Mouse (Mus musculus) stomach, postnatal 0 days (tissue): ENCODE data around the gene Apbb2. TPM values are rescaled to one million over a fixed set of nuclear protein-coding genes. Genes with fewer than 3 reads are reported as not detected.
A peak's percentile ranks its signal among the peaks of the same experiment; 100 is the strongest.

ENCODE experiments used
- ATAC-seq: fragments of 200-750 bp; cut with Nextera tagmentation; 2 replicates; pipeline ENCODE4 v1.8.0; 2017; ENCODE audit not compliant: low FRiP score, low TSS enrichment
- DNase-seq: peaks from one replicate; pipeline ENCODE4 v3.0.0-alpha.2; 2016; ENCODE audit warnings: low spot score
- H3K27ac ChIP-seq: fragments of 300-500 bp; sonication (generic); replicated peaks from 2 replicates; pipeline ENCODE4 v1.5.1; 2014; ENCODE audit warnings: mild to moderate bottlenecking, control low read depth
- H3K27me3 ChIP-seq: fragments of 300-500 bp; sonication (generic); 2 replicates; pipeline ENCODE4 v1.6.1; 2014; ENCODE audit warnings: low read length; ENCODE audit not compliant: control insufficient read depth, insufficient read depth
- H3K36me3 ChIP-seq: fragments of 300-500 bp; sonication (generic); 2 replicates; pipeline ENCODE4 v1.6.1; 2014; ENCODE audit warnings: low read length, mixed read lengths; ENCODE audit not compliant: control insufficient read depth, insufficient read depth
- H3K4me1 ChIP-seq: fragments of 300-500 bp; sonication (generic); replicated peaks from 2 replicates; pipeline ENCODE4 v1.6.1; 2014; ENCODE audit warnings: antibody characterized with exemption; ENCODE audit not compliant: control insufficient read depth, insufficient read depth
- H3K4me2 ChIP-seq: fragments of 300-500 bp; sonication (generic); replicated peaks from 2 replicates; pipeline ENCODE4 v1.6.1; 2014; ENCODE audit warnings: low read depth, mild to moderate bottlenecking, control low read depth, moderate library complexity
- H3K4me3 ChIP-seq: fragments of 300-500 bp; sonication (generic); 2 replicates; pipeline ENCODE4 v1.5.1; 2014; ENCODE audit warnings: low read depth, low read length, control low read depth
- H3K9ac ChIP-seq: fragments of 300-500 bp; sonication (generic); 2 replicates; pipeline ENCODE4 v1.6.1; 2014; ENCODE audit warnings: mild to moderate bottlenecking, low read length, control low read depth, mixed read lengths
- H3K9me3 ChIP-seq: fragments of 300-500 bp; sonication (generic); 2 replicates; pipeline ENCODE4 v1.6.1; 2016; ENCODE audit warnings: low read length; ENCODE audit not compliant: control insufficient read depth
- CTCF ChIP-seq: IDR thresholded peaks from 2 replicates; pipeline ENCODE4 v1.5.1; 2016; ENCODE audit warnings: antibody characterized with exemption, low read depth, mild to moderate bottlenecking, moderate library complexity
- EP300 ChIP-seq: optimal IDR thresholded peaks from 2 replicates; pipeline ENCODE3; 2016; ENCODE audit warnings: antibody characterized with exemption
- WGBS: fragments of 180-500 bp; shearing (Covaris S2); extraction: QIAGEN DNeasy Blood & Tissue Kit; methylation state at CpG from one replicate; pipeline ENCODE4 v1.1.7; 2014; 5-methylcytosine and 5-hydroxymethylcytosine counted together
- polyA plus RNA-seq: library from polyadenylated mRNA; unstranded; fragments of >200 nt; fragmentation: Nextera tagmentation; extraction: Ambion mirVana; gene quantifications from 2 replicates; pipeline ENCODE4 v1.2.1, GENCODE M21; 2015

The Apbb2 gene
- polyA plus RNA-seq, 1 experiment from 2014 or later = 18.3 TPM

GRCm38 (mm10) chr5:66572086-66572855, 46.3 kb downstream of the Apbb2 start:
- Histone ChIP-seq H3K4me2 (no peak overlapping the region), H3K27ac (no peak overlapping the region), H3K36me3 (no peaks in the 10 kb centered on the region), H3K9ac (no peak overlapping the region), H3K9me3 (no peaks in the 10 kb centered on the region), H3K4me1 (no peaks in the 10 kb centered on the region), H3K4me3 (no peak overlapping the region), H3K27me3 (no peaks in the 10 kb centered on the region)
- TF ChIP-seq EP300 (no peak), CTCF (no peak)
- DNase-seq (no peak), ATAC-seq (no peak)
- 81% methylated on average over 13 of the region's 13 CpGs for WGBS

- no peaks in the 10 kb centered on the region for H3K27me3 ChIP-seq
- DNase-seq (no peak), ATAC-seq (no peak)
- H3K36me3 ChIP-seq = no peaks in the 10 kb centered on the region
- no peak overlapping the region for H3K4me2 ChIP-seq
- no peak overlapping the region for H3K4me3 ChIP-seq
- no peaks in the 10 kb centered on the region for H3K4me1 ChIP-seq
- no peaks in the 10 kb centered on the region for H3K9me3 ChIP-seq
- H3K9ac ChIP-seq = no peak overlapping the region
- WGBS = 80% methylated on average over 5 of the region's 5 CpGs
- TF ChIP-seq CTCF = no peak
- TF ChIP-seq EP300 = no peak
- H3K27ac ChIP-seq = no peak overlapping the region
Observed at GRCm38 (mm10) chr5:66570709-66571108, 47.9 kb downstream of the Apbb2 start.

- H3K27me3 ChIP-seq = no peaks in the 10 kb centered on the region
- DNase-seq = no peak
- H3K4me2 ChIP-seq = no peak overlapping the region
- no peaks in the 10 kb centered on the region for H3K36me3 ChIP-seq
- TF ChIP-seq CTCF = no peak
- no peaks in the 10 kb centered on the region for H3K9me3 ChIP-seq
- H3K4me3 ChIP-seq = no peak overlapping the region
- 40% methylated on average over 9 of the region's 9 CpGs for WGBS
- H3K27ac ChIP-seq = no peak overlapping the region
- no peak for ATAC-seq
- H3K9ac ChIP-seq = no peak overlapping the region
- H3K4me1 ChIP-seq = no peaks in the 10 kb centered on the region
Observed at GRCm38 (mm10) chr5:66569141-66569801, 49.3 kb downstream of the Apbb2 start.

GRCm38 (mm10) chr5:66568002-66568401, 50.6 kb downstream of the Apbb2 start:
- H3K9ac ChIP-seq = no peak overlapping the region
- no peaks in the 10 kb centered on the region for H3K9me3 ChIP-seq
- no peak overlapping the region for H3K4me2 ChIP-seq
- 54% methylated on average over 5 of the region's 5 CpGs for WGBS
- no peaks in the 10 kb centered on the region for H3K4me1 ChIP-seq
- no peak for DNase-seq
- no peak overlapping the region for H3K4me3 ChIP-seq
- no peak for ATAC-seq
- no peak overlapping the region for H3K27ac ChIP-seq
- no peaks in the 10 kb centered on the region for H3K27me3 ChIP-seq
- no peaks in the 10 kb centered on the region for H3K36me3 ChIP-seq
- TF ChIP-seq CTCF (no peak), EP300 (no peak)

- H3K27me3 ChIP-seq = no peaks in the 10 kb centered on the region
- H3K4me3 ChIP-seq = no peak overlapping the region
- ATAC-seq = no peak
- no peak for DNase-seq
- no peak overlapping the region for H3K9ac ChIP-seq
- H3K9me3 ChIP-seq = no peaks in the 10 kb centered on the region
- H3K4me2 ChIP-seq = no peak overlapping the region
- WGBS = 84% methylated on average over 6 of the region's 6 CpGs
- TF ChIP-seq CTCF = no peak
- TF ChIP-seq EP300 = no peak
- H3K27ac ChIP-seq = no peak overlapping the region
- H3K36me3 ChIP-seq = no peaks in the 10 kb centered on the region
- no peaks in the 10 kb centered on the region for H3K4me1 ChIP-seq
Observed at GRCm38 (mm10) chr5:66567424-66567823, 51.2 kb downstream of the Apbb2 start.

GRCm38 (mm10) chr5:66559591-66560175, 58.9 kb downstream of the Apbb2 start:
- H3K27me3 ChIP-seq = no peaks in the 10 kb centered on the region
- TF ChIP-seq CTCF (no peak), EP300 (no peak)
- ATAC-seq (no peak), DNase-seq (no peak)
- no peak overlapping the region for H3K4me3 ChIP-seq
- H3K4me2 ChIP-seq = no peak overlapping the region
- 0 out of 2 replicates have a peak overlapping the region, but pooled peaks have one; percentile 24 for H3K27ac ChIP-seq
- H3K9me3 ChIP-seq = no peaks in the 10 kb centered on the region
- peaks cover 2% of the 10 kb centered on the region; the same call in 1 of the 2 replicates for H3K4me1 ChIP-seq
- H3K9ac ChIP-seq = no peak overlapping the region
- H3K36me3 ChIP-seq = no peaks in the 10 kb centered on the region
- WGBS = 53% methylated on average over 8 of the region's 8 CpGs
